Mouse (Mus musculus) erythroblast, embryonic 14.5 days (primary cell): Measurements from ENCODE around the gene Pip5k1c.

Experiments used
- GATA1 ChIP-seq: IDR thresholded peaks from 2 replicates; pipeline ENCODE4 v1.6.1; 2012; ENCODE audit warnings: low read length, inconsistent platforms, mixed read lengths
- TAL1 ChIP-seq: IDR thresholded peaks from 3 replicates; pipeline ENCODE4 v1.6.1; 2012; ENCODE audit warnings: low read length, inconsistent platforms, mixed read lengths

- TF ChIP-seq TAL1 = no peak
- no peak for TF ChIP-seq GATA1
Measured at GRCm38 (mm10) chr10:81285694-81286450, 6.9 kb upstream of the Pip5k1c start.
